Mouse (Mus musculus): Measurements from ENCODE around the gene Prnd.

GRCm38 (mm10) chr2:131976663-131977062 lies 26.0 kb downstream of the Prnd start:
- TF ChIP-seq ZC3H11A (IDR thresholded peaks at IDR 0.05; ENCODE audit: borderline replicate concordance, low read depth, low read length): no peak
- no peak for TF ChIP-seq HCFC1 (IDR thresholded peaks at IDR 0.05; ENCODE audit: borderline replicate concordance, insufficient read depth, low read length)
- no peak for TF ChIP-seq MAFK (IDR thresholded peaks at IDR 0.05; ENCODE audit: insufficient read depth, low read depth, low read length)
